Mouse (Mus musculus) erythroid progenitor cell, adult 5-6 weeks (primary cell): ENCODE measurements around the gene Tmem140. TPM values are rescaled to one million over a fixed set of nuclear protein-coding genes. Genes with fewer than 3 reads are reported as not detected.

Experiments used
- ATAC-seq: replicated peaks from 2 replicates; pipeline ENCODE4 v1.8.0; 2016; ENCODE audit warnings: moderate number of reproducible peaks, mild to moderate bottlenecking, moderate TSS enrichment, inconsistent platforms; ENCODE audit not compliant: poor library complexity, low FRiP score, severe bottlenecking
- total RNA-seq, 2 experiments: library from RNA; stranded (forward) in 1 of 2; stranded (reverse) in 1 of 2; fragments of 150-400 nt in 1 of 2; fragments of 186-747, 209-891 nt in 1 of 2; gene quantifications; 2 replicates each; pipeline versions ENCODE4 v1.2.3 to v1.2.4; 2015 to 2017; ENCODE audit warnings: low replicate concordance in 2 of 2

Gene Tmem140
- total RNA-seq (2015; ENCODE audit: low replicate concordance), result 3.8 TPM in 1 of 2 replicates, not detected in the other
- 3.6 and 5.4 TPM in 2 replicates for total RNA-seq (2017; ENCODE audit: low replicate concordance)

GRCm38 (mm10) chr6:34862791-34863403 lies at the start of gene Tmem140:
TSS of gene Tmem140 (plus strand) at chr6:34863146.
- ATAC-seq, result peak; percentile 74

GRCm38 (mm10) chr6:34824406-34824805 lies 38.5 kb upstream of the Tmem140 start:
- no peak for ATAC-seq

- no peak for ATAC-seq
Measured at GRCm38 (mm10) chr6:34832352-34832751, 30.6 kb upstream of the Tmem140 start.

- ATAC-seq, result 0 out of 2 replicates have a peak, but pooled peaks have one; percentile 39
Measured at GRCm38 (mm10) chr6:34861546-34862053, 1.3 kb upstream of the Tmem140 start.

- peak; percentile 76 for ATAC-seq
Measured at GRCm38 (mm10) chr6:34862381-34862780, 565 bp upstream of the Tmem140 start.

- no peak for ATAC-seq
Measured at GRCm38 (mm10) chr6:34863786-34864514, 1.0 kb downstream of the Tmem140 start.

- ATAC-seq, result no peak
Measured at GRCm38 (mm10) chr6:34865213-34865612, 2.3 kb downstream of the Tmem140 start.

GRCm38 (mm10) chr6:34865711-34866593 lies 3.0 kb downstream of the Tmem140 start:
- ATAC-seq, result no peak

GRCm38 (mm10) chr6:34866786-34867185 lies 3.8 kb downstream of the Tmem140 start:
- no peak for ATAC-seq

- ATAC-seq, result no peak
Measured at GRCm38 (mm10) chr6:34867301-34867994, 4.5 kb downstream of the Tmem140 start.

GRCm38 (mm10) chr6:34867995-34868350 lies 5.0 kb downstream of the Tmem140 start:
- no peak for ATAC-seq

GRCm38 (mm10) chr6:34868507-34869217 lies 5.7 kb downstream of the Tmem140 start:
- ATAC-seq, result 0 out of 2 replicates have a peak, but pooled peaks have one; percentile 12

- peak; percentile 71 for ATAC-seq
Measured at GRCm38 (mm10) chr6:34869225-34869915, 6.4 kb downstream of the Tmem140 start.

GRCm38 (mm10) chr6:34870136-34870535 lies 7.2 kb downstream of the Tmem140 start:
- ATAC-seq, result no peak

- no peak for ATAC-seq
Measured at GRCm38 (mm10) chr6:34870724-34871123, 7.8 kb downstream of the Tmem140 start.

- ATAC-seq, result no peak
Measured at GRCm38 (mm10) chr6:34871929-34872328, 9.0 kb downstream of the Tmem140 start.

- no peak for ATAC-seq
Measured at GRCm38 (mm10) chr6:34872871-34873270, 9.9 kb downstream of the Tmem140 start.
